Mouse (Mus musculus) midbrain, postnatal 0 days (tissue): ENCODE results near the gene 1700092M07Rik. TPM values are rescaled to one million over a fixed set of nuclear protein-coding genes. Genes with fewer than 3 reads are reported as not detected.

Experiments
- ATAC-seq: fragments of 200-750 bp; cut with Nextera tagmentation; 2 replicates; pipeline ENCODE4 v1.8.0; 2017; ENCODE audit warnings: moderate number of reproducible peaks, mild to moderate bottlenecking, moderate TSS enrichment, moderate library complexity; ENCODE audit not compliant: low FRiP score
- DNase-seq: peaks from one replicate; pipeline ENCODE4 v3.0.0-alpha.2; 2015; ENCODE audit warnings: low spot score
- H3K27ac ChIP-seq: fragments of 300-500 bp; sonication (generic); 2 replicates; pipeline ENCODE4 v1.5.1; 2014; ENCODE audit warnings: low read depth, mild to moderate bottlenecking, low read length, mixed read lengths
- H3K27me3 ChIP-seq: fragments of 300-500 bp; sonication (generic); 2 replicates; pipeline ENCODE4 v1.6.1; 2014; ENCODE audit warnings: low read length, control low read depth, mixed read lengths; ENCODE audit not compliant: insufficient read depth
- H3K36me3 ChIP-seq: fragments of 300-500 bp; sonication (generic); 2 replicates; pipeline ENCODE4 v1.6.1; 2014; ENCODE audit warnings: low read length, control low read depth, mixed read lengths; ENCODE audit not compliant: insufficient read depth
- H3K4me1 ChIP-seq: fragments of 300-500 bp; sonication (generic); 2 replicates; pipeline ENCODE4 v1.6.1; 2014; ENCODE audit warnings: mild to moderate bottlenecking, control low read depth, antibody characterized with exemption, low read length, mixed read lengths; ENCODE audit not compliant: insufficient read depth
- H3K4me2 ChIP-seq: fragments of 300-500 bp; sonication (generic); 2 replicates; pipeline ENCODE4 v1.6.1; 2014; ENCODE audit warnings: low read depth, mild to moderate bottlenecking, low read length, mixed read lengths; ENCODE audit not compliant: poor library complexity, severe bottlenecking
- H3K4me3 ChIP-seq: fragments of 300-500 bp; sonication (generic); 2 replicates; pipeline ENCODE4 v1.5.1; 2014; ENCODE audit warnings: low read depth, mild to moderate bottlenecking, low read length, moderate library complexity
- H3K9ac ChIP-seq: fragments of 300-500 bp; sonication (generic); replicated peaks from 2 replicates; pipeline ENCODE4 v1.6.1; 2014; ENCODE audit warnings: mild to moderate bottlenecking, low read length, moderate library complexity, mixed read lengths; ENCODE audit not compliant: poor library complexity, severe bottlenecking
- H3K9me3 ChIP-seq: fragments of 300-500 bp; sonication (generic); 2 replicates; pipeline ENCODE4 v1.6.1; 2016; ENCODE audit warnings: low read length, control low read depth
- CTCF ChIP-seq: IDR thresholded peaks from 2 replicates; pipeline ENCODE4 v1.5.1; 2016; ENCODE audit warnings: antibody characterized with exemption, mild to moderate bottlenecking
- WGBS: fragments of 180-500 bp; shearing (Covaris S2); extraction: QIAGEN DNeasy Blood & Tissue Kit; methylation state at CpG from one replicate; pipeline ENCODE4 v1.1.7; 2014; 5-methylcytosine and 5-hydroxymethylcytosine counted together
- polyA plus RNA-seq: library from polyadenylated mRNA; unstranded; fragments of >200 nt; fragmentation: Nextera tagmentation; extraction: Ambion mirVana; gene quantifications from 2 replicates; pipeline ENCODE4 v1.2.1, GENCODE M21; 2015
- total RNA-seq: library from RNA; depleted of rRNA; stranded (reverse); fragments of >200 nt; gene quantifications from 2 replicates; pipeline ENCODE4 v1.2.3, GENCODE M21; 2014

Gene 1700092M07Rik
- total and polyA plus RNA-seq, 2 experiments from 2014 or later: 0.64 TPM; not detected in 1

GRCm38 (mm10) chr19:8773409-8773808, 32.9 kb downstream of the 1700092M07Rik start:
- peaks cover 9% of the 10 kb centered on the region; the same call in 1 of the 2 replicates for H3K36me3 ChIP-seq
- ATAC-seq: no peak
- no peak for DNase-seq
- no peaks in the 10 kb centered on the region for H3K9me3 ChIP-seq
- no peaks in the 10 kb centered on the region for H3K27me3 ChIP-seq
- no peak for TF ChIP-seq CTCF
- H3K4me2 ChIP-seq: peak overlapping the region; percentile 97
- no peaks in the 10 kb centered on the region for H3K4me1 ChIP-seq
- H3K4me3 ChIP-seq: peak overlapping the region; percentile 56
- whole genome bisulfite sequencing: 57% methylated on average over 6 of the region's 6 CpGs
- H3K27ac ChIP-seq: no peak overlapping the region
- peak overlapping the region; percentile 79; the same call in 1 of the 2 replicates for H3K9ac ChIP-seq

- no peaks in the 10 kb centered on the region for H3K27me3 ChIP-seq
- no peaks in the 10 kb centered on the region for H3K4me1 ChIP-seq
- H3K4me2 ChIP-seq: peak within 1 kb of the TSS; percentile 97
- H3K9me3 ChIP-seq: no peaks in the 10 kb centered on the region
- under 1% methylated on average over 67 of the region's 68 CpGs for WGBS
- ATAC-seq: peak; percentile 90
- peak within 1 kb of the TSS; percentile 96 for H3K27ac ChIP-seq
- peak; percentile 96 for DNase-seq
- peak within 1 kb of the TSS; percentile 56 for H3K4me3 ChIP-seq
- peak within 1 kb of the TSS; percentile 79 for H3K9ac ChIP-seq
- peak; percentile 2 for TF ChIP-seq CTCF
- peaks cover 1% of the 10 kb centered on the region; the same call in 1 of the 2 replicates for H3K36me3 ChIP-seq
These were observed 33.7 kb downstream of the 1700092M07Rik start, which contains the start of gene Tmem179b for GRCm38 (mm10) chr19:8774086-8774835. Gene Tmem179b (minus strand): TSS chr19:8774467.

DNA sequence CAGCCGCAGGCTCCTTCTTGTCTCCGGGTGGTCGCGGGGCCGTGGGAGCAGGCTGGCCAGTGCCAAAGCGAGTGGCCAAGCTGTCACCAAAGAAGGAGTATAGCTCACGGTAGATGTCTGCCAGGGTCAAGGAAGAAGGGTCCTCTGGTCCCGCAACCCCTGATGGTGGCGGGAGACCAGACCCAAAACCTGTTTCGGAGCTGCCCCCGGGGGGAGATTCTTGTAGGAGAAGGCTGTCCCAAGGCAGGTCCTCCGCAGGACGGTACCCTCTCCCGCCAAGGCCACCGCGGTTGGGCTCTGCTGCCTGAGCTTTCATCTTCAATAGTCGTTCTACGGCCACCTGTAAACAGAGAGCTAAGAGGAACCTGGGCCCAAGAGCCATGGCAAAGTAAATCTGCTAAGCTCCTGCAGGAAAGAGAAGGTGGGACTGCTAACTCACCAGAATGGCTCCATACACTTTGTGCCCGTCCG, 34.5 kb downstream of the 1700092M07Rik start:
- H3K9me3 ChIP-seq: no peaks in the 10 kb centered on the region
- 0 out of 2 replicates have a peak, but pooled peaks have one; percentile 2 for TF ChIP-seq CTCF
- peak overlapping the region; percentile 56 for H3K4me3 ChIP-seq
- peak overlapping the region; percentile 79 for H3K9ac ChIP-seq
- peak overlapping the region; percentile 97 for H3K4me2 ChIP-seq
- no peak for DNase-seq
- H3K27ac ChIP-seq: peak overlapping the region; percentile 96
- no peaks in the 10 kb centered on the region for H3K4me1 ChIP-seq
- H3K27me3 ChIP-seq: no peaks in the 10 kb centered on the region
- 4% methylated on average over 20 of the region's 20 CpGs for WGBS
- ATAC-seq: peak; percentile 21
- H3K36me3 ChIP-seq: no peaks in the 10 kb centered on the region; the same call in 1 of the 2 replicates

GRCm38 (mm10) chr19:8786008-8786781, 45.7 kb downstream of the 1700092M07Rik start, which contains the start of gene Taf6l:
Gene Taf6l (minus strand): TSS chr19:8786417.
- H3K9ac ChIP-seq: peak within 1 kb of the TSS; percentile 65
- no peaks in the 10 kb centered on the region for H3K4me1 ChIP-seq
- peak; percentile 99 for ATAC-seq
- peak within 1 kb of the TSS; percentile 77 for H3K27ac ChIP-seq
- no peaks in the 10 kb centered on the region for H3K9me3 ChIP-seq
- H3K4me2 ChIP-seq: peak within 1 kb of the TSS; percentile 66
- peaks cover 18% of the 10 kb centered on the region for H3K36me3 ChIP-seq
- peak; percentile 97 for DNase-seq
- peak; percentile 66 for TF ChIP-seq CTCF
- H3K4me3 ChIP-seq: peak within 1 kb of the TSS; percentile 70
- WGBS: 1% methylated on average over 31 of the region's 32 CpGs
- H3K27me3 ChIP-seq: no peaks in the 10 kb centered on the region

- Histone ChIP-seq H3K9ac (no peak overlapping the region), H3K27ac (no peak overlapping the region; the same call in 1 of the 2 replicates), H3K9me3 (no peaks in the 10 kb centered on the region), H3K4me1 (no peaks in the 10 kb centered on the region), H3K4me2 (no peak overlapping the region), H3K36me3 (peaks cover 6% of the 10 kb centered on the region), H3K27me3 (no peaks in the 10 kb centered on the region), H3K4me3 (no peak overlapping the region)
- ATAC-seq (no peak), DNase-seq (peak; percentile 51)
- TF ChIP-seq CTCF: no peak
- 13% methylated on average over 3 of the region's 3 CpGs for WGBS
These were observed 48.0 kb downstream of the 1700092M07Rik start for GRCm38 (mm10) chr19:8788521-8788920.
